Mouse (Mus musculus) liver, adult 2 months (tissue): Measurements from ENCODE around the gene Spns2.

Source experiments
- CTCF ChIP-seq: fragments of 200-500 bp; IDR thresholded peaks from 2 replicates; pipeline ENCODE4 v1.5.1; 2011; ENCODE audit warnings: low read depth, low read length, control low read depth
- POLR2A ChIP-seq: fragments of 200-500 bp; IDR thresholded peaks from 2 replicates; pipeline ENCODE4 v1.6.1; 2011; ENCODE audit warnings: low read length, control low read depth; ENCODE audit not compliant: insufficient read depth; ENCODE audit errors: extremely low read depth

GRCm38 (mm10) chr11:72421518-72422278 is 68.0 kb downstream of the Spns2 start:
- no peak for TF ChIP-seq CTCF
- TF ChIP-seq POLR2A = no peak
